Mouse (Mus musculus) embryonic stem cell, embryonic (primary cell): ENCODE measurements around the gene Ric1.

Source experiments
- CTCF ChIA-PET, 4 experiments: fragments of 300-600 bp in 2 of 4; fragments of 350-600 bp in 2 of 4; sonication (Branson Sonifier 250); formaldehyde crosslinking; loops; one replicate each; lab custom pipeline; 2022; ENCODE audit warnings: inconsistent platforms in 2 of 4; lab: Charles Lee
- POLR2A ChIA-PET, 4 experiments: fragments of 300-600 bp in 2 of 4; fragments of 350-600 bp in 2 of 4; sonication (Branson Sonifier 250); formaldehyde crosslinking; loops; one replicate each; lab custom pipeline; 2022; ENCODE audit warnings: antibody characterized with exemption in 4 of 4, inconsistent platforms in 1 of 4; lab: Charles Lee

Ric1 gene

DNA sequence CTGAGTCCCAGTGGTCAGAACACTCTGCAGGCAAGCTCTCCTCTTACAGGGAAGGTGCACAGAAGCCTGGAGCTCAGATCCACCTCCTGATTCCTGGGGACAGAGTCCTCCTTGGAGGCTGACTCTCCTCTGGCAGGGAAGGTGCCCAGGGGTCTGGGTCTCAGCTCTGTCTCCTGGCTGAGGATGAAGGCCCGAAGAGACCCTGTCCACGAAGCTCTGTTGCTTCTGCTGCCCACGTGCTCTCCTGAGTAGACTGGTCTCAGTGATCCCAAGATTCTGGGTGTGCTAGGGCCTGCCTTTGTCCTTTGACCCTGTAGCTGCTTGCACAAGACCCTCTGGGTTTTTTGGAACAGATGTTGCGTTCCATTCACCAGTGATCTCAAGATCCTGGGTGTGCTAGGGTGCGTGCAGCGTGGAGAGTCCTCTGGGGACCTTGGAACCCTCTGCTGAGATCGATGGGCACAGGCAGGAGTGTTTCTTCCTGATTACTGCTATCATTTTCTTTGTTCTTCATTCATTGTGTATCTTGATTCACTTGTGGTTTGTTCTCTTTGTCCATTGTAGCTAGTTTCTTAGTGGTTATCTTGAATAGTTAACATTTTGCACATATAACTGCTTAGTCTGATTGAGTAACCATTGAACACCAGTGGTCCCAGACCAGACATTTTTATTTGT lies 35.2 kb downstream of the Ric1 start:
- ChIA-PET POLR2A (interaction anchor here in 2 of 4 experiments (0.6 to 1.2 kb wide), 2 partner anchors 9 kb away, joined by 3 read pairs; no protein-coding TSS in a partner anchor), CTCF (interaction anchor here in 1 of 4 experiments (1.1 kb wide), 1 partner anchor 34 kb away, joined by 5 read pairs; no protein-coding TSS in a partner anchor)

DNA sequence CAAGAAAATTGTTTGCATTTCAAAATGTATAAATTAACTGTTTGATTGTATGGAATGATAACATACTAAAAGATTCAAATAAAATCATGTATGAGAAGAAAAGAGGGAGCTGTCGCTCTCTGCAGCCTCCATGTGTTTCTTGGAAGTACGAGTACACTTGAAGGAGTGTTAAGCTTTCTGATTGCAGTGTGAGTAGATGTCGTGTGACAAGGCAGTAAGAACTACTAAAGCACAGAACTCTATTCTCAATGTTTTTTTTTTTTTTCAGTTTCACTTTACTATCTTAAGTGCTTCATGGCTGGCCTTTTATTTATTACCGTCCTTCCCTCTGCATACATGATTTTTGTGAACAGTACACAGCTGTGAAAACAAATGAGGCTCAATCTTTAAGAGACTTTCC lies 40.1 kb downstream of the Ric1 start:
- CTCF ChIA-PET: interaction anchor here in 1 of 4 experiments (1.1 kb wide), 1 partner anchor 61 kb away, joined by 5 read pairs; no protein-coding TSS in a partner anchor
- POLR2A ChIA-PET: interaction anchor here in 1 of 4 experiments (0.7 kb wide), 1 partner anchor 26 kb away, joined by 3 read pairs; no protein-coding TSS in a partner anchor

DNA sequence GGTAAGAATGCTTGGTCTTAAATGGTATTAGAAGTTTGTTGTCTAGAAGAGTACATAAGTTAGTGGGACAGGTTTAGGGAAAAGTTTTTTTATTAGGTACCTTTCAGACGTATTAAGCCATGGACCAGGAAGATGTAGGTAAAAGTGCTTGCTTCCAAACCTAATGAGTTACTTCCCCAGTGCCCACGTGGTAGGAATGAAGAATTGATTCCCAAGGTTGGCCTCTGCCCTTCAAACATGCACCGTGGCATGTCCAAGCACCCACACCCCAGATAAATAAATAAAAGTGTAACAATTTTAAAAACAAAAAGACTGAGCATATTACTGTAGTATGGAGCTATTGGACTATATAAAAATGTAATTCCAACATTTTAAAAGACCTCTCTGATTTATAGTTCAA lies 40.5 kb downstream of the Ric1 start:
- CTCF ChIA-PET: interaction anchor here in 2 of 4 experiments (0.6 to 1.7 kb wide), 9 partner anchors 12 to 258 kb away, joined by 3 to 5 read pairs (median 3); no protein-coding TSS in a partner anchor
- POLR2A ChIA-PET: no interaction called here

DNA sequence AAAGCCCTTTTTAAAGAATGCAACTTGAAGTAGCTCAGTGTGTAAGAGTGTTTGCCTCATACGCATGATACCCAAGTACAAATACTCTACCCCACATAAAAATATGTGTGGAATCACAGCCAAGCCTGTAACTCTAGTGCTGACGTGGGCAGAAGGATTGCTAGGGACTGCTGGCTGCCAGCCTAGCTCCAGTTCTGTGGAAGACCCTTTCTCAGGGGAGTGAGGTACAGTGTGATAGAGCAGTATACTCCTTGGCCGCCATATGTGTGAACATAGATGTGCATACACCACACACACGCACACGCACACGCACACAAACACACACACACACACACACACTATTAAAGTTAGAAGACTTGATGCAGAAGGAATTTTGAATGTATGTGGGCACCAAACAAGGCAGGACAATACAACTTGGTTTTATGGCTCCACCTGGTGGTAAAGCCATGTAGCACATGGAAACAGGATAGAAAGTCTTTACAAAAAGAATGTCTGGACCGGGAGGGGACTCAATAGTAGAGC lies 41.2 kb downstream of the Ric1 start:
- POLR2A ChIA-PET: no interaction called here
- CTCF ChIA-PET: interaction anchor here in 2 of 4 experiments (0.6 to 1.7 kb wide), 9 partner anchors 12 to 258 kb away, joined by 3 to 5 read pairs (median 3); no protein-coding TSS in a partner anchor

GRCm38 (mm10) chr19:29566512-29566911 lies 44.4 kb downstream of the Ric1 start:
- ChIA-PET POLR2A (interaction anchor here in 1 of 4 experiments (0.7 kb wide), 1 partner anchor 9 kb away, joined by 3 read pairs; no protein-coding TSS in a partner anchor), CTCF (no interaction called here)

DNA sequence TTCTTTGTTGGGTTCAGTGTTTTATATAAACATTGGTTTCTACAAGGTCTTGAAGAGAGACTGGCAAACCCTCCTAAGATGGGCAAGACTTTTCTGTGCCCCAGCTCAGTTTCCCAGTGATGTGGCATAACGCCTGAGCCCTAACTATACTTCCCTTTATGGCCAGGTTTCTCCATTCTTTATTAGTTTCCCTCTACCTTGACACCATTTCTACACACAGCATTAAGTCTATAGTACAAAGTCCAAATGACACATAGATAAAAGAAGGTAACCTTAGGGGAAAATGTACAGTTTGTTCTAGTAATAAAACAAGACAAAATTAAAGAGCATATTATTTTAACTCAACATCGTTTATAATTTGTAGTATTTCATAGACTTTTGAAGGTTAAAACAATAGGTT lies 60.4 kb downstream of the Ric1 start:
- ChIA-PET POLR2A (interaction anchor here in 1 of 4 experiments (1.0 to 2.9 kb wide), 3 partner anchors 10 to 14 kb away, joined by 3 to 9 read pairs (median 4); no protein-coding TSS in a partner anchor), CTCF (no interaction called here)

DNA sequence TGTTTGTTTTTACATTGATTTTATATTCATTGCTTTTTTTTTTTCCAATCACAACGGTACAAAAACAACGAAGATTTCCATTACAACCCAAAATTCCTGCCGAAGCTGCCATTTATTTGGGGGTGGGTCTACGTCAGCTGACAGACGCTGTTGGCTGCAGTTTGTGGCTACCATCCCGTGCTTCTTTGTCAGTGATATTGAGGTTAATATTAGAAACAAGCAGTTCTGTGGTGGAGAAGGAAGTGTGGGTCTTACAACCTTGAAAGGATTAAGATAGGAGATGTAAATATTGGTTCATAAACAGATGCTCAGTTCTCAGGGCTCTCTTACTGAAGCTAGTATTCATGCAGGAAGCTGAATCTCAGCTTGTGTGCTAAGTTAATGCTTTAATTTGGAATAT lies 61.7 kb downstream of the Ric1 start:
- ChIA-PET CTCF (interaction anchor here in 3 of 4 experiments (0.5 to 0.9 kb wide), 3 partner anchors 9 to 544 kb away, joined by 3 to 10 read pairs (median 4); no protein-coding TSS in a partner anchor), POLR2A (interaction anchor here in 2 of 4 experiments (0.7 to 2.9 kb wide), 3 partner anchors 8 to 24 kb away, joined by 3 to 9 read pairs (median 5); no protein-coding TSS in a partner anchor)

DNA sequence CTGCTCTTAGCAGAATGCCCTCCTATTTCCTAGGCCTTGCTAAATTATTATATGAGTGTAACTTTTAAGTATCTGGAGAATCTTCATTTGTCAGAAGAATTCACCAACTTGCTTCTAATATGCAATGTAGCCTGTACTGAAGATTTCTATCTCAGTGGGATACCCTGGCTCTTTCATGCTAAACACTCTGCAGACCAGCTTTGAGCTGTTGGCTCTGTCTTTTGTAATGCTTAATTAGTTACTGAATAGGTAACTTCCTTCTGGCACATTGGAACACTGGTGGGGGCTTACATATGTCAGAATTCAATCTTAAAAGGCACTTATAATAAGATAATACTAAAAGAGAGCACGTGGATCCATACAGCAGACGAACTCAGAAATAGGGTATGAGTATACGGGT lies 71.7 kb downstream of the Ric1 start:
- ChIA-PET CTCF (interaction anchor here in 1 of 4 experiments (2.0 kb wide), 1 partner anchor 10 kb away, joined by 4 read pairs; no protein-coding TSS in a partner anchor), POLR2A (interaction anchor here in 1 of 4 experiments (0.7 to 4.5 kb wide), 2 partner anchors 13 to 231 kb away, joined by 3 to 25 read pairs; no protein-coding TSS in a partner anchor)

- ChIA-PET CTCF (interaction anchor here in 2 of 4 experiments (0.7 to 1.2 kb wide), 3 partner anchors 10 to 225 kb away, joined by 3 read pairs; no protein-coding TSS in a partner anchor), POLR2A (interaction anchor here in 1 of 4 experiments (2.4 to 4.5 kb wide), 2 partner anchors 10 to 14 kb away, joined by 9 to 25 read pairs; no protein-coding TSS in a partner anchor)
Observed at GRCm38 (mm10) chr19:29596276-29596675, 74.2 kb downstream of the Ric1 start.

- CTCF ChIA-PET: interaction anchor here in 3 of 4 experiments (0.5 to 1.2 kb wide), 7 partner anchors 9 to 445 kb away, joined by 3 to 5 read pairs (median 3); no protein-coding TSS in a partner anchor
- POLR2A ChIA-PET: interaction anchor here in 2 of 4 experiments (0.6 to 4.5 kb wide), 4 partner anchors 9 to 107 kb away, joined by 3 to 25 read pairs (median 4); no protein-coding TSS in a partner anchor
Observed at GRCm38 (mm10) chr19:29596985-29597384, 74.9 kb downstream of the Ric1 start.

DNA sequence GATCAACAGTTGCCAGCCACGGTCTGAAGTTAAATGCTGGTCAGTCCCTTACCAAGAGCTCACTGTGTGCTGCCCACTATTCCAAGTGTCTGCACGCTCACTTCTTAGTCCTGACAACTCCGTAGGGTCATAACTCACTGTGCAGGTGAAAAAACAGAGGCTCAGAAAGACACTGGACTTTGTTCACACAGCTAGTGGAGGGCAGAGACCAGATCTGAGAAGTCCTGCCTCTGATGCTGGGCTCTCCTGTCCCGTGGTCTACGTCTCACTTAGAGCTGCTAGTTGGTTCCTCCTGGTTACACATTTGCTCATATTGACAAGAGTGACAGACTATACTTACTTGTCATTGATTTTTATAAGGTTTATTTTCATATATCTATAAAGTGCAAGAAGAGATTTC lies 76.9 kb downstream of the Ric1 start:
- POLR2A ChIA-PET: no interaction called here
- CTCF ChIA-PET: no interaction called here

- POLR2A ChIA-PET: interaction anchor here in 1 of 4 experiments (0.6 to 0.9 kb wide), 3 partner anchors 21 to 491 kb away, joined by 3 to 5 read pairs (median 3); no protein-coding TSS in a partner anchor
- CTCF ChIA-PET: interaction anchor here in 1 of 4 experiments (0.6 kb wide), 1 partner anchor 15 kb away, joined by 3 read pairs; no protein-coding TSS in a partner anchor
Observed at GRCm38 (mm10) chr19:29603548-29604353, 81.7 kb downstream of the Ric1 start.

GRCm38 (mm10) chr19:29604653-29605052 lies 82.6 kb downstream of the Ric1 start:
- CTCF ChIA-PET: interaction anchor here in 1 of 4 experiments (0.6 kb wide), 1 partner anchor 1239 kb away, joined by 3 read pairs; no protein-coding TSS in a partner anchor
- POLR2A ChIA-PET: interaction anchor here in 1 of 4 experiments (0.6 to 4.3 kb wide), 4 partner anchors 9 to 492 kb away, joined by 3 to 25 read pairs (median 4); no protein-coding TSS in a partner anchor

DNA sequence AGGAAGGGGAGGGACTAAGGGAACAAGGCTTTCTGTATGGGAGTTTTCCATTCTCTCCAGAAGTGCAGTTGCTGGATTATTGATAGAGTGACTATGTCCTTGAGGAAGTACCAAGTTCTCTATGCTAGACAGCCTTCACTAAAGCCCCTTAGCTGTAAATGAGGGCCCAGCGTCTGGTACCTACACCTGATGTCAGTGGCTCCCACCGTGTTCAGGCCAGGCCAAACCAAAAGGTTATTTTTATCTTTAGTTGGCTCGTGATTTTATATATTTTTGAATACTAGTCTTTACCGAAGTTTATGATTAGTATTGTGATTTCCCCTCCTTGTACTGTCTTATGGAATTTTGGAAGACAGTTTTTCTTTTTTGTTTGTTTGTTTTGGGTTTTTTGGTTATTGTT lies 85.4 kb downstream of the Ric1 start:
- ChIA-PET CTCF (interaction anchor here in 1 of 4 experiments (0.7 kb wide), 1 partner anchor 13 kb away, joined by 3 read pairs; no protein-coding TSS in a partner anchor), POLR2A (interaction anchor here in 2 of 4 experiments (0.5 to 4.3 kb wide), 3 partner anchors 11 to 23 kb away, joined by 3 to 25 read pairs (median 5); no protein-coding TSS in a partner anchor)

DNA sequence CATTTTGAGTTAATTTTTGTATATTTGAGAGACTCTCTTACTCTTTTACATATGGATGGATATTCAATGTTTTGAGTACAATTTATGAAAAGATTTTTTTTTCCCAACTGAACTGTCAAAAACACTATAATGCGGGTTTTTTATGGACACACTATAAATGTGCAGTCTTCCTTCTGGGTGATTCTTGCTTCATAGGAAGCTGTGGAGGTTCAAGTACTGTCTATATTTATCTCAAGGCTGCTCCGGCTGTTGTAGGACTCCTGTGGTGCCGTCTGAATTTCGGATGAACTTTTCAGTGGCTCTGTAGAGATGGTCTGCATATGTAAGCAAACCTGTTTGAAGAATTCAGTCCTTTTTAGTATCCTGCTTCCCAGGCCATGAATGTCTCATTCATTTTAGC lies 86.1 kb downstream of the Ric1 start:
- ChIA-PET CTCF (no interaction called here), POLR2A (interaction anchor here in 2 of 4 experiments (0.5 to 4.3 kb wide), 2 partner anchors 13 to 24 kb away, joined by 5 to 25 read pairs; no protein-coding TSS in a partner anchor)

DNA sequence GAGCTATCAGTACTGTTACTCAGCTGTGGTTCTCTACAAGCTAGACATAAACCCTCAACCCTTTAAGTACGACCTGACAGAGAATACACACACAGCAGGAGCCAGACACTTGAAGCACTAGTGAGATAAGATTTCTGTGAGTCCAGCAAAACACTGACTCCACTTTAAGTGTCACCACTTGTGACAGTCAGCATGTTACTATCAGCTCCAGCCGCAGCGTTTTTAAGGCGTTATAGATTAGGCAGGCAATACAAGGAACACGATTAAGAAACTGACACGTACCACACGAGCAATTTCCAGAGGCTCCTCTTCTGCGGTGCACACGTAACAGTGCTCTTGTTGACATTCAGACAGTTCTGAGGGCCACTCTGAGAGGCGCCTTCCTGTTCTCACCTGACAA lies 88.8 kb downstream of the Ric1 start:
- CTCF ChIA-PET: interaction anchor here in 2 of 4 experiments (1.0 kb wide), 2 partner anchors 14 to 34 kb away, joined by 3 read pairs; no protein-coding TSS in a partner anchor
- POLR2A ChIA-PET: interaction anchor here in 1 of 4 experiments (1.4 kb wide), 1 partner anchor 16 kb away, joined by 4 read pairs; no protein-coding TSS in a partner anchor

GRCm38 (mm10) chr19:29612102-29612501 lies 90.0 kb downstream of the Ric1 start:
- ChIA-PET CTCF (interaction anchor here in 2 of 4 experiments (0.5 to 1.4 kb wide), 3 partner anchors 9 to 853 kb away, joined by 3 to 5 read pairs (median 3); no protein-coding TSS in a partner anchor), POLR2A (no interaction called here)
